Mouse (Mus musculus) heart, postnatal 0 days (tissue): ENCODE data around the gene Nptx2. TPM values are rescaled to one million over a fixed set of nuclear protein-coding genes. Genes with fewer than 3 reads are reported as not detected.

ENCODE experiments used
- ATAC-seq: fragments of 200-750 bp; cut with Nextera tagmentation; 2 replicates; pipeline ENCODE4 v1.8.0; 2017; ENCODE audit warnings: low read depth, moderate number of reproducible peaks, moderate library complexity; ENCODE audit not compliant: insufficient read depth
- DNase-seq: peaks from one replicate; pipeline ENCODE4 v3.0.0-alpha.2; 2016; ENCODE audit warnings: low spot score
- H3K27ac ChIP-seq: fragments of 300-500 bp; sonication (generic); 2 replicates; pipeline ENCODE4 v1.5.1; 2014; ENCODE audit warnings: low read depth, mild to moderate bottlenecking
- H3K27me3 ChIP-seq: fragments of 300-500 bp; sonication (generic); 2 replicates; pipeline ENCODE4 v1.6.1; 2014; ENCODE audit warnings: low read length, mixed read lengths; ENCODE audit not compliant: control insufficient read depth, insufficient read depth
- H3K36me3 ChIP-seq: fragments of 300-500 bp; sonication (generic); replicated peaks from 2 replicates; pipeline ENCODE4 v1.6.1; 2014; ENCODE audit warnings: low read length, mixed read lengths; ENCODE audit not compliant: control insufficient read depth, insufficient read depth
- H3K4me1 ChIP-seq: fragments of 300-500 bp; sonication (generic); 2 replicates; pipeline ENCODE4 v1.6.1; 2014; ENCODE audit warnings: antibody characterized with exemption; ENCODE audit not compliant: control insufficient read depth, insufficient read depth
- H3K4me2 ChIP-seq: fragments of 300-500 bp; sonication (generic); 2 replicates; pipeline ENCODE4 v1.6.1; 2014; ENCODE audit warnings: low read depth, mild to moderate bottlenecking, low read length, moderate library complexity
- H3K4me3 ChIP-seq: fragments of 300-500 bp; sonication (generic); 2 replicates; pipeline ENCODE4 v1.5.1; 2014; ENCODE audit warnings: low read depth, low read length
- H3K9ac ChIP-seq: fragments of 300-500 bp; sonication (generic); replicated peaks from 2 replicates; pipeline ENCODE4 v1.6.1; 2014; ENCODE audit warnings: low read depth, low read length, mixed read lengths
- H3K9me3 ChIP-seq: fragments of 300-500 bp; sonication (generic); replicated peaks from 2 replicates; pipeline ENCODE4 v1.6.1; 2016; ENCODE audit warnings: low read length; ENCODE audit not compliant: control insufficient read depth
- CTCF ChIP-seq: IDR thresholded peaks from 2 replicates; pipeline ENCODE4 v1.5.1; 2016; ENCODE audit warnings: antibody characterized with exemption, control low read depth, low read depth
- EP300 ChIP-seq: IDR thresholded peaks from 2 replicates; pipeline ENCODE4 v1.6.1; 2016; ENCODE audit warnings: antibody characterized with exemption, low read depth
- WGBS: fragments of 180-500 bp; shearing (Covaris S2); extraction: QIAGEN DNeasy Blood & Tissue Kit; methylation state at CpG from one replicate; pipeline ENCODE4 v1.1.7; 2014; 5-methylcytosine and 5-hydroxymethylcytosine counted together
- polyA plus RNA-seq: library from polyadenylated mRNA; unstranded; fragments of >200 nt; fragmentation: Nextera tagmentation; extraction: Ambion mirVana; gene quantifications from 2 replicates; pipeline ENCODE4 v1.2.1, GENCODE M21; 2015
- total RNA-seq: library from RNA; depleted of rRNA; stranded (reverse); fragments of >200 nt; gene quantifications from 2 replicates; pipeline ENCODE4 v1.2.3, GENCODE M21; 2014; ENCODE audit warnings: low replicate concordance; rRNA removed

The Nptx2 gene
- total and polyA plus RNA-seq, 2 experiments from 2014 or later, result not detected

- TF ChIP-seq EP300, result no peak
- ATAC-seq, result no peak
- no peak overlapping the region for H3K4me2 ChIP-seq
- H3K9ac ChIP-seq, result no peak overlapping the region
- H3K4me1 ChIP-seq, result no peaks in the 10 kb centered on the region
- H3K27me3 ChIP-seq, result no peaks in the 10 kb centered on the region
- 78% methylated on average over 4 of the region's 4 CpGs for WGBS
- H3K4me3 ChIP-seq, result no peak overlapping the region
- H3K9me3 ChIP-seq, result no peaks in the 10 kb centered on the region
- H3K36me3 ChIP-seq, result no peaks in the 10 kb centered on the region
- DNase-seq, result no peak
- no peak overlapping the region for H3K27ac ChIP-seq
Measured at GRCm38 (mm10) chr5:144565739-144566138, 20.0 kb downstream of the Nptx2 start.

- WGBS, result 78% methylated on average over 5 of the region's 5 CpGs
- Histone ChIP-seq H3K27me3 (no peaks in the 10 kb centered on the region), H3K27ac (no peak overlapping the region), H3K4me1 (no peaks in the 10 kb centered on the region), H3K36me3 (no peaks in the 10 kb centered on the region), H3K9me3 (no peaks in the 10 kb centered on the region; the same call in 1 of the 2 replicates), H3K4me2 (no peak overlapping the region), H3K4me3 (no peak overlapping the region), H3K9ac (no peak overlapping the region)
- DNase-seq (no peak), ATAC-seq (no peak)
- TF ChIP-seq EP300 (no peak), CTCF (no peak)
Measured at GRCm38 (mm10) chr5:144585100-144585499, 39.4 kb downstream of the Nptx2 start.

GRCm38 (mm10) chr5:144591248-144591880 is 45.7 kb downstream of the Nptx2 start:
- Histone ChIP-seq H3K4me3 (no peak overlapping the region), H3K9me3 (peaks cover 3% of the 10 kb centered on the region; the same call in 1 of the 2 replicates), H3K4me1 (no peaks in the 10 kb centered on the region), H3K27me3 (no peaks in the 10 kb centered on the region), H3K36me3 (no peaks in the 10 kb centered on the region), H3K4me2 (no peak overlapping the region), H3K27ac (no peak overlapping the region), H3K9ac (no peak overlapping the region)
- DNase-seq (no peak), ATAC-seq (no peak)
- TF ChIP-seq EP300 (no peak), CTCF (no peak)
- WGBS, result 34% methylated on average over 12 of the region's 12 CpGs

- no peaks in the 10 kb centered on the region for H3K36me3 ChIP-seq
- H3K27ac ChIP-seq, result no peak overlapping the region
- ATAC-seq (no peak), DNase-seq (no peak)
- no peaks in the 10 kb centered on the region for H3K27me3 ChIP-seq
- H3K4me1 ChIP-seq, result no peaks in the 10 kb centered on the region
- H3K4me2 ChIP-seq, result no peak overlapping the region
- H3K9me3 ChIP-seq, result peaks cover 3% of the 10 kb centered on the region; the same call in 1 of the 2 replicates
- TF ChIP-seq CTCF (no peak), EP300 (no peak)
- no peak overlapping the region for H3K9ac ChIP-seq
- 80% methylated on average over 9 of the region's 9 CpGs for WGBS
- no peak overlapping the region for H3K4me3 ChIP-seq
Measured at GRCm38 (mm10) chr5:144594796-144595195, 49.1 kb downstream of the Nptx2 start.

Other genes with a start within 250 kb of the Nptx2 start
- 6.0 and 6.2 TPM in 2 replicates for gene Baiap2l1, start 187.8 kb upstream of the Nptx2 start, total RNA-seq
- gene Baiap2l1, start 187.8 kb upstream of the Nptx2 start, polyA plus RNA-seq, result 10.2 and 11.1 TPM in 2 replicates
- 0.53 and 2.2 TPM in 2 replicates for gene Tmem130, start 215.9 kb downstream of the Nptx2 start, total RNA-seq
- 0.36 and 0.44 TPM in 2 replicates for gene Tmem130, start 215.9 kb downstream of the Nptx2 start, polyA plus RNA-seq
- 73.2 and 85.0 TPM in 2 replicates for gene Trrap, start 221.8 kb downstream of the Nptx2 start, total RNA-seq
- 23.2 and 24.6 TPM in 2 replicates for gene Trrap, start 221.8 kb downstream of the Nptx2 start, polyA plus RNA-seq